Mouse (Mus musculus): ENCODE results near the gene Slc37a2.

The Slc37a2 gene

DNA sequence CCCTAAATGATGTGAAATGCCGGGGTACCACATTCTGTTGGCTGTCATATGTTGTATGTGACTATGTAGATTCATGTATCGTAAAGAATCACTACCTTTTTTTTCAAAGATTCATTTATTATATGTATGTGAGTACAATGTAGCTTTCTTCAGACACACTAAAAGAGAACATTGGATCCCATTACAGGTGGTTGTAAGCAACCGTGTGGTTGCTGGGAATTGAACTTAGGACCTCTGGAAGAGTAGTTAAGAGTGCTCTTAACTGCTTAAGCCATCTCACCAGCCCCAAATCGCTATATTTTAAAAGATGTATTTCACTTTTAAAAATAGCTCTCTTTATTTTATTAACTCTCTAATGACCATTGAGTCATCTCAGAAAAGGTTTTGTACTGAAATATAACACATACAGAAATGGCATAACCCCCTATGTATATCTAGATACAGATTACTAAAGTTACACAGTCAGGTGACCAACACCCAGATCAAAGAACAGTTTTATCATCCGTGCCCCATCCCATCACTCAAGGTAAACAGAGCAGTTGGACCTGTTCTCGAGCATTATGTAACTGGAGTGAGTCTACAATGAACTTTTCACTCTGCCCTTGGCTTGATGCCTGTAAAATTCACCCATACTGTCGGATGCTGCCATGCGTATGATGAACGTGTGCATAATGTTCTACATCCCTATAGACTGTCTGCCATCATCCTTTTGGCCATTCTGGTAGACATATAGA is 41.0 kb downstream of the Slc37a2 start:
- DNase-seq (ENCODE audit: low spot score) = no peak

DNA sequence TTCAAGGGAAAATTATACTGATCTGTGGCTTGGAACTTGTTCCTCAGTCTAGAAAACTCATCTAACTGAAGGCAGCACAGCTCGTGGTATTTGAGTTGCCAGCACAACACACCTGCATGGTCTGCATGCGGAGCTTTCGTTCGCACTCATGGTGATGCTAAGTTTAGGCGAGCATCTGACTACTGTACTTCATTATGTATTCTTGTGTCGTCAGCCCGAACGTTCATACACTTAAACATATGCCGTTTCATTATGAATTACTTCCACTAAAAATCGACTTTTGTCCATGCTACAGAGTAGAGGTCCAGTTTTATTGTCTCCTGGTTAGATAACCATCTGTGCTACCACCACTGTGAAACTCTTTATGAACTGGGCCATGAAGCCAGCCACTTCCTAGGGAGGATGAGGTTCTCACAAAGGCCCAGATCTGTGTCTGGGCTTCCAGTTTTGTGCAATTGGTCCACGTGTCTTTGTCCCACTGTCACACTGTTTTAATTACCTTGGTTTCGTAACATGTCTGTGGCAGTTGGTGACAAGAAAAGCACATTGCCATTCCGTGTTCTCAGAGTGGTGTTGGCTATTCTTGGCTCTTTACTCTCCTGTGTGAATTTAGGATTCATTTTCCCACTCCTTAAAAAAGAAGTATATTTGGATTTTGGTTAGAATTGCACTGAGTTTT is 42.3 kb downstream of the Slc37a2 start:
- DNase-seq (ENCODE audit: low spot score) = no peak

DNA sequence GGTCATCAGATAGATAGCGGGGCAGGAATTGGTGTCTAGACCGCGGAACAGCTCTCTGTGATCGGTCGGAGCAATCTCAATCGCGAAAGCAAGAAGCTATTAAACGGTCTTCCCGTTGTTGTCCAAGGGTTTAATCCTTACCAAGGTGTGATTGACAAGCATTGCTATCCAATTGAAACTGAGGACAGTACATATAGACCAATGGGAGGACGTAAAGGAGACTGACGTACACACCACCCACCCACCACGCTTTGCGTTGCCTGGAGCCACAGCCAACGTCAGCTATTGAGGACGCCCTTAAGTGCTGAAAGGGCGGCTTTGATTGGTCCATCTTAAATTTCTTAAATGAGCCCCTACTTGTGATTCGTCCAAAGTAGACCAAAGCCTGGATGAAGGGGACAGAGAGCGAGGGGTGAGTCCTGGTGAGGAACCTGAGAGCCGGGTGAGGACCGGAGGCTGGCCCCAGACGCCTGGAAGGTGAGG is 47.6 kb downstream of the Slc37a2 start, which contains the start of gene Tmem218:
Gene Tmem218 (plus strand): TSS at position 295 of the 483 bp plus-strand sequence.
- peak; percentile 97 for DNase-seq (ENCODE audit: low spot score)

DNA sequence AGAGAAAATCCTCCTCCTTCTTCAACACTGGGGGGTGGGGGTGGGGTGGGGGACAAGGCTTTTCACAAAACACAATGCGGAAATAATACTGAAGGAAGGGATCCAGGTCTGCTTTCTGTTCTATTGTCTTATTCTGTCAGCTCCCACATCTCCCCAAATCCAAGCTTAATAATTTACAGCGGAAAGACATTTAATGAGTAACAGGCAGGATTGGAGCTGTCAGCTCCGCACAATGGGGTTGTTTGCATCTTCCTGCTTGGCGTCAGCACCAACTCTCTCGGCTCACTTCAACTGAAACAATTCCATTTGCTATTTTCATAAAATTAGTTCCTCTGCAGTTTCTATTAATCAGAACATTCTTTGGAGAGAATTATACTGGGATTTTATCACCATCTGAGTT is 51.7 kb downstream of the Slc37a2 start:
- DNase-seq (ENCODE audit: low spot score) = no peak

DNA sequence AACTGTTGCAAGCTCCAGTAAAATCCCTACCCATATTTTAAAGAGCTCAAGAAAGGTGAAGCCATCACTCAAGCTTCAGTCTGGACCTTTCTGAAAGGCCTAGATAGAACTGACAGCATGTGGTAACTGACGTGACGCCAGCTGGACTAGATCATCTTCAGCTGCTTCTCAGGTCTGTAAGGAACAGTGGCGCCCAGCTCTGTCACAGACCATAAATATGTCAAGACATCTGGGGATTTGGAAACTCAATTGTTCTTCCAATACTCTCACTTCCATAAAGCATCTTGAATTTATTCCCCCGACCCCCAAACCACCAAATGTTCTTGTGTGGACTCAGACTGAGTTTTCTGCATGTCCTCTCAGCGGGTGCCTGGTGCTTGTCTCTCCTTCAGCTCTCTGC is 55.1 kb downstream of the Slc37a2 start:
- peak; percentile 16 for DNase-seq (ENCODE audit: low spot score)

DNA sequence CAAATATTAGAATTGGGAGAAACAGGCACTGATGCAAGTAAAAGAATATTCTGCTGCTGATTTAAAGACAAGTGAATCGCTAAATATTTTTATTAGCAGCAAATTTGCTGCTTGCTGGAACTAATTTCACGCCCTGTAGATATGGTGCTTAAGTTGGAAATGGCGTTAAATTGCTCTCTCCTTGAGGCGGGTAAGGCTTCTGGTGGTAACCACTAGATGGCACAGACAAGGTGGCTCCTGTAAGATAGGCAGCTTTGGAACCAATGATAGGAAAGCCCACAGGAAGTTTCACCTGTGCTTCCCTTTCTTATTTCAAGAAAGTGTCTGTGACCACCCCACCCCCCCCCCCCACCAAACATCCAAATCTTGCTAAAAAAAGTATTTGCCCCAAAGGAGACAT is 58.5 kb downstream of the Slc37a2 start:
- no peak for DNase-seq (ENCODE audit: low spot score)

DNA sequence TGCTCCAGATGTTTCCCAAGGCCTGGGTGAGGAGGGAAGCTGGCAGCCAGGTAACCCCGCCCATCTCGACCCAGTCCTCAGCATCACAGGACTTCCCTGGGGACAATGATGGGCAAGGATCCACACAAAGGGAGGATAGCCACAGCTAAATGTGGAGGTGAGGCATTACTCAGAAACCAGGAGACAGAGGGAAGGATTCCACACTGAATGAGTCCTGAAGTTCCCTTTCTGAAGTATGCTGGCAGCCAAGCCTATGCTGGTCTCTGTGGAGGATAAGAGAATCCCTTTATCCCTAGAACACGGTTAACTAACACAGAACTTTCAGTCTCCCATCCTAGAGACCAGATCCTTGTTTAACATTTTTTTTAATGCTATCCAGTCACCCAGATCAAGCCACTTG is 67.5 kb downstream of the Slc37a2 start:
- no peak for DNase-seq (ENCODE audit: low spot score)

DNA sequence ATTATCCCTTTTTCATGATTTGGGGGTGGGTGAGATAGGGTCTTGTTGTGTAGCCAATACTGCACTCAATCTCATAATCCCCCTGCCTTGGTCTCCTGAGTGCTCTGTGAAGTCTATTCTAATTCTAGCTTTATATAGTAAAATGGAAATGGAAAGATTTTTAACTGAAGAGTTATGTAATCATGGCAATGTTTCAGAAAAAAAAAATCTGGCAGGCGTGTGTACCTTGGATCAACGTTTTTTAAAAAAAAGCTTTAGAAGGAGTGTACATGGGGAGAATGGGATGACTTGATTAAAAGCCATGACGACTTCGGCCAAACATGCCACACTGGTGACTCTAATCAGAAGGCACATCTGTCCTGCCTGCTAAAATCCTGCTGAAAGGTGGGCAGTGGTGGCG is 68.1 kb downstream of the Slc37a2 start:
- no peak for DNase-seq (ENCODE audit: low spot score)

DNA sequence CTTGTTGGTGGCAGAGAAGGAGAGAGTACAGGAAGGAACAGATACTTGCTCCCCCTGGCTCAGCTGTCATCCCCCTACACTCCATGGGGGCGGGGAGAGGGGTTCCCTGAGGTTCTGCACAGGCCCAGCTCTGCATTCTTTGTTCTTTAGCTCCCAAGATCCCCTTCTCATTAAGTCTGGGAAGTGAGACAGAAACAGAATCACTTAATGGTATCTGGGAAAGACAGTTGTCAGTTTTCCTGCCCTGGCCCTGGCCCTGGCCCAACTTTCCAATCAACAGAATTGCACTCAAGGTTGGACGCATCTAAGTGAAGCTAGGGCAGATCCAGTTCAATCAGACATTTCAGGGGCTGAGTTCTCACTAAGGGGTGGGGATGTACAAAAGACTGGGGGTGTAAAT is 72.4 kb downstream of the Slc37a2 start:
- no peak for DNase-seq (ENCODE audit: low spot score)

DNA sequence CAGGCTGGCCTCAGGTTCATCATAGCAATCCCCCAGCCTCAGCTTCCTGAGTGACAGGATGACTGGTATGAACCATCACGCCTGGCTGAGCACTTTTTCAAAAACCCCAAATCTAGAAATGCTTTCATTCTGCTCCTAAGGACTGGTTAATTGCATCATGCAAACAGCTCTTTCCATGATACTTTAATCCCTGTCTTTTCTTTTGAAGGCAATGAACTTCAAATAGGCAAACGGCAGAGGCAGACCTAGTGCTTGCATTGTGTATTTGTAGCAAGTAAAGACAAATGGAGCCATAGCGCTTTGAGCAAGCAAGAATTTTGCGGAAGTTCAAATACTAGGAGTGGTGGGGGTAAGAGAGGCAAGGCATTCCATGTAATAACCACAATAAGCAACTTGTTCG is 73.9 kb downstream of the Slc37a2 start:
- no peak for DNase-seq (ENCODE audit: low spot score)

DNA sequence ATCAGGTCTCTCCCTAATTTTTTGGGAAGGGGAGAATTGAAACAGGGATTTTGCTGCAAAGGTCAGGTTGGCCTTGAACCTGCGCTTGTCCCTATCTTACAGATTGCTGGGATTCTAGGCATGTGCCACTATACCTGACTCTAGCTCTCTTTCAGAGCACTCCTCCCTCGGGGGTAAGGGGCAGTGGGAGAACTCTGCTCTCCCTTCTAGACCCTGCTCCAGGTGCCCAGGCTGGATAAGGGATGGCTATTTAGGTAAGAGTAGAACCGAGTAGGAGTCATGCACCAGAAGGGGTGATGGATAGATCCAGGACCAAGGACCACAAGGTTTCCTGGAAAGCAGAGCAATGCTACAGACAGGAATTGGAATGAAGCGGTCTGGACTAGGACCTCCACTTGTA is 75.9 kb downstream of the Slc37a2 start:
- no peak for DNase-seq (ENCODE audit: low spot score)

DNA sequence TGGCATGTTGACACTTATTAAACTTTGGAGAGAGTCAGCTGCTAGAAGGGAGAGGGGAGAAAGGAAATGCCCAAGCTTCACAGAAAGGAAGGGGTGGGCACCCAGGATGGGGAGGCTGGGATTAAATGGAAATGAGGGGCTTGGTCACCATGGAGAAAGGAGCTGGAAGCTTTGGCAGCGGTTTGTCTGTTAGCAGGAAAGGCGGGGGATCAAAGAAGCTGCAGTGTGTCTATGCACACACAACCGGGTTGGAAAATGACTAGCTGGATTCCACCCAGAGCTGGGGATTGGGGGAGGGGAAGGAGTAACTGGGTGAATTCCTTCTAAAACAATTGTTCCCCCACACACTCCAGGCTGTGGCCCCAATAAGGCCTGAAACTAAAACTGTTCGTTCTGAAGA is 76.6 kb downstream of the Slc37a2 start:
- DNase-seq (ENCODE audit: low spot score) = no peak

All from lung, postnatal 25 days (tissue).